ENCODE assay signal across 32 mouse cellular contexts in genomic region chr13:96085581-96086302, GRCm38 (mm10). TPM values are rescaled to one million over a fixed set of nuclear protein-coding genes. Genes with fewer than 3 reads are reported as not detected.
DNase-seq lines count a peak whose midpoint lies in the region; ATAC-seq lines count a peak whose summit lies in the region.
"Had no signal": no experiment of that assay in that cellular context is flagged by ENCODE, and none has a peak within 500 bp of the region (broad histone marks: within the 10 kb centered on the region; RNA-seq: fewer than 3 reads in every experiment).

No protein-coding gene starts in this region.

- H3K4me1 ChIP-seq in neural tube, embryonic 13.5 days (replicated peaks) = peaks cover 6% of the 10 kb centered on the region; the same call in 1 of the 2 replicates
- H3K4me1 ChIP-seq in neural tube, embryonic 15.5 days = peaks cover 8% of the 10 kb centered on the region
- H3K4me1 ChIP-seq: embryonic facial prominence, embryonic 12.5 days; embryonic facial prominence, embryonic 15.5 days; heart, embryonic 12.5 days; heart, embryonic 15.5 days had no signal

- no peaks in the 10 kb centered on the region for H3K27me3 ChIP-seq in neural tube, embryonic 13.5 days
- no peaks in the 10 kb centered on the region for H3K27me3 ChIP-seq in neural tube, embryonic 15.5 days (replicated peaks)
- H3K27me3 ChIP-seq: embryonic facial prominence, embryonic 12.5 days; embryonic facial prominence, embryonic 15.5 days; heart, embryonic 12.5 days; heart, embryonic 15.5 days had no signal

- no peak overlapping the region for H3K9ac ChIP-seq in neural tube, embryonic 13.5 days
- H3K9ac ChIP-seq in neural tube, embryonic 15.5 days (replicated peaks) = no peak overlapping the region
- H3K9ac ChIP-seq: embryonic facial prominence, embryonic 12.5 days; embryonic facial prominence, embryonic 15.5 days; forebrain, postnatal 0 days; heart, embryonic 12.5 days; heart, embryonic 15.5 days; hindbrain, embryonic 14.5 days had no signal

- H3K9me3 ChIP-seq in neural tube, embryonic 13.5 days = no peaks in the 10 kb centered on the region
- no peaks in the 10 kb centered on the region for H3K9me3 ChIP-seq in neural tube, embryonic 15.5 days (replicated peaks)
- H3K9me3 ChIP-seq: embryonic facial prominence, embryonic 12.5 days; embryonic facial prominence, embryonic 15.5 days; heart, embryonic 12.5 days; heart, embryonic 15.5 days had no signal

- WGBS in neural tube, embryonic 13.5 days = 67% methylated on average over 7 of the region's 7 CpGs
- WGBS in neural tube, embryonic 15.5 days = 52% methylated on average over 7 of the region's 7 CpGs

- peaks cover 14% of the 10 kb centered on the region for H3K36me3 ChIP-seq in neural tube, embryonic 13.5 days
- H3K36me3 ChIP-seq in neural tube, embryonic 15.5 days = peaks cover 5% of the 10 kb centered on the region
- H3K36me3 ChIP-seq: embryonic facial prominence, embryonic 12.5 days; embryonic facial prominence, embryonic 15.5 days; heart, embryonic 12.5 days; heart, embryonic 15.5 days had no signal

- no peak overlapping the region for H3K4me3 ChIP-seq in neural tube, embryonic 13.5 days
- no peak overlapping the region for H3K4me3 ChIP-seq in neural tube, embryonic 15.5 days (replicated peaks)
- H3K4me3 ChIP-seq: embryonic facial prominence, embryonic 12.5 days; embryonic facial prominence, embryonic 15.5 days; gastrocnemius, adult 2 months; heart, embryonic 12.5 days; heart, embryonic 15.5 days had no signal

- DNase-seq in neural tube, embryonic 10.5 days (ENCODE audit: extremely low spot score, low spot score) = no peak
- peak; percentile 0 for DNase-seq in MEL-GATA-1-ER (ENCODE audit: extremely low read depth, low read depth)
- DNase-seq in layer of hippocampus, postnatal 10 days (ENCODE audit: low spot score in 2 of 2) = no peak
- DNase-seq in gastrocnemius, postnatal 14 days = no peak
- DNase-seq: adrenal gland, postnatal 14 days; cerebellum, adult 11 months; cerebellum, adult 2 months; cerebellum, adult 9-11 months; cerebellum, postnatal 25 days; forebrain, postnatal 0 days; gastrocnemius, adult 2 months; gastrocnemius, postnatal 25 days; heart, adult 18-20 months; heart, postnatal 10 days; heart, postnatal 36 days had no signal

- 0 out of 2 replicates have a peak overlapping the region, but pooled peaks have one; percentile 9 for H3K27ac ChIP-seq in neural tube, embryonic 13.5 days (replicated peaks)
- H3K27ac ChIP-seq in neural tube, embryonic 15.5 days (replicated peaks) = no peak overlapping the region
- H3K27ac ChIP-seq: embryonic facial prominence, embryonic 12.5 days; embryonic facial prominence, embryonic 15.5 days; gastrocnemius, adult 2 months; heart, embryonic 15.5 days; hindbrain, embryonic 14.5 days had no signal

- intact Hi-C loops in gastrocnemius, postnatal 14 days (cut with DNase I; ENCODE audit: low total_unique reads) = no loop called here

- peak; percentile 56 for ATAC-seq in neural tube, embryonic 13.5 days (ENCODE audit: low read depth)
- peak; percentile 59 for ATAC-seq in neural tube, embryonic 15.5 days (ENCODE audit: low FRiP score)
- ATAC-seq: forebrain, embryonic 14.5 days; forebrain, postnatal 0 days; Patski had no signal

- H3K4me2 ChIP-seq in neural tube, embryonic 13.5 days = no peak overlapping the region
- no peak overlapping the region for H3K4me2 ChIP-seq in neural tube, embryonic 15.5 days
- H3K4me2 ChIP-seq: embryonic facial prominence, embryonic 12.5 days; embryonic facial prominence, embryonic 15.5 days; heart, embryonic 12.5 days; heart, embryonic 15.5 days; hindbrain, embryonic 14.5 days had no signal

RNA-seq across cellular contexts. Expression of gene Gm17190, which starts 3.9 kb away (rescaled TPM):
- 0.36 TPM in 1 of 2 replicates, not detected in the other for polyA plus RNA-seq in neural tube, embryonic 13.5 days (2015; fragmentation: Nextera tagmentation; extraction: Ambion mirVana)
- polyA plus RNA-seq in neural tube, embryonic 15.5 days (2015; fragmentation: Nextera tagmentation; extraction: Ambion mirVana) = 0.22 and 0.52 TPM in 2 replicates
- total RNA-seq in layer of hippocampus, postnatal 10 days (2021) = not detected
- total RNA-seq in gastrocnemius, postnatal 14 days (2021) = not detected
- total RNA-seq: adrenal gland, adult 18-20 months; adrenal gland, postnatal 14 days; adrenal gland, postnatal 4 days; common myeloid progenitor, adult 5-6 weeks; ES-E14; forebrain, postnatal 0 days; gastrocnemius, adult 2 months; gastrocnemius, postnatal 25 days; heart, adult 18-20 months; heart, postnatal 10 days; heart, postnatal 36 days had no signal
- polyA plus RNA-seq: cerebellum, adult 2 months; embryonic facial prominence, embryonic 12.5 days; forebrain, embryonic 11.5 days; forebrain, embryonic 14.5 days; gonadal fat pad, adult 2 months; heart, embryonic 12.5 days; heart, embryonic 15.5 days; hindbrain, embryonic 11.5 days; intestine, embryonic 14.5 days had no signal

RNA-seq across cellular contexts. Expression of gene Gm20075, which starts 4.6 kb away (rescaled TPM):
- 30.7 and 35.5 TPM in 2 replicates for polyA plus RNA-seq in neural tube, embryonic 13.5 days (2015; fragmentation: Nextera tagmentation; extraction: Ambion mirVana)
- 21.3 and 24.9 TPM in 2 replicates for polyA plus RNA-seq in neural tube, embryonic 15.5 days (2015; fragmentation: Nextera tagmentation; extraction: Ambion mirVana)
- 10 to 100 TPM; 27.7 to 29.7 TPM for total RNA-seq in layer of hippocampus, postnatal 10 days (2021)
- 10 to 100 TPM; 10.1 to 11.8 TPM for total RNA-seq in gastrocnemius, postnatal 14 days (2021)

RNA-seq across cellular contexts. Expression of gene Sv2c, which starts 46.6 kb away (rescaled TPM):
- 26.8 and 32.3 TPM in 2 replicates for polyA plus RNA-seq in neural tube, embryonic 13.5 days (2015; fragmentation: Nextera tagmentation; extraction: Ambion mirVana)
- polyA plus RNA-seq in neural tube, embryonic 15.5 days (2015; fragmentation: Nextera tagmentation; extraction: Ambion mirVana) = 42.8 and 43.6 TPM in 2 replicates
- total RNA-seq in layer of hippocampus, postnatal 10 days (2021) = 10 to 100 TPM; 14.5 to 15.0 TPM
- total RNA-seq in gastrocnemius, postnatal 14 days (2021) = under 1 TPM; 0.11 to 0.35 TPM
- total RNA-seq: common myeloid progenitor, adult 5-6 weeks had no signal
- polyA plus RNA-seq: Patski had no signal

Comparison
In these comparisons a context has a peak if more than half of its experiments do, and no peak if none do; other contexts are left out.
1. RNA of gene Sv2c, which starts 46.6 kb away (total RNA-seq): 14.5 to 15.0 TPM in layer of hippocampus, postnatal 10 days; 0.11 to 0.35 TPM in gastrocnemius, postnatal 14 days; every median in the first group is over 10 times any median in the second.